Mouse (Mus musculus): ENCODE data around the gene Gm47995. TPM values are rescaled to one million over a fixed set of nuclear protein-coding genes. Genes with fewer than 3 reads are reported as not detected.
"Not testable (repeated sequence)": the region's sequence is repeated elsewhere in the genome, so short reads cannot be mapped to it uniquely, and the experiment has no call there.

Gene Gm47995
- total RNA-seq, 2 experiments from 2014 or later: 3.4 TPM; not detected in 1

- ATAC-seq (replicated peaks; ENCODE audit: low FRiP score, low TSS enrichment, poor library complexity, severe bottlenecking): peak; percentile 45
These were observed 18.1 kb upstream of the Gm47995 start for GRCm38 (mm10) chr1:151180167-151180566.

- ATAC-seq (replicated peaks; ENCODE audit: low FRiP score, low TSS enrichment, poor library complexity, severe bottlenecking): not testable (repeated sequence)
These were observed 16.0 kb upstream of the Gm47995 start, which contains the start of gene Gm47985 for GRCm38 (mm10) chr1:151182266-151182665. Gene Gm47985 (plus strand): TSS chr1:151182537.

- ATAC-seq (replicated peaks; ENCODE audit: low FRiP score, low TSS enrichment, poor library complexity, severe bottlenecking): not testable (repeated sequence)
These were observed 12.1 kb upstream of the Gm47995 start for GRCm38 (mm10) chr1:151186186-151186585.

GRCm38 (mm10) chr1:151186879-151187424 is 11.3 kb upstream of the Gm47995 start:
- ATAC-seq (replicated peaks; ENCODE audit: low FRiP score, low TSS enrichment, poor library complexity, severe bottlenecking): peak; percentile 78

- ATAC-seq (replicated peaks; ENCODE audit: low FRiP score, low TSS enrichment, poor library complexity, severe bottlenecking): no peak
These were observed 9.8 kb upstream of the Gm47995 start for GRCm38 (mm10) chr1:151188469-151188868.

GRCm38 (mm10) chr1:151192075-151192474 is 6.2 kb upstream of the Gm47995 start, which contains the start of gene Gm8947:
Gene Gm8947 (plus strand): TSS chr1:151192376.
- peak; percentile 77; the same call in 1 of the 2 replicates for ATAC-seq (replicated peaks; ENCODE audit: low FRiP score, low TSS enrichment, poor library complexity, severe bottlenecking)

GRCm38 (mm10) chr1:151192739-151193138 is 5.5 kb upstream of the Gm47995 start:
- not testable (repeated sequence) for ATAC-seq (replicated peaks; ENCODE audit: low FRiP score, low TSS enrichment, poor library complexity, severe bottlenecking)

- not testable (repeated sequence) for ATAC-seq (replicated peaks; ENCODE audit: low FRiP score, low TSS enrichment, poor library complexity, severe bottlenecking)
These were observed 2.3 kb upstream of the Gm47995 start for GRCm38 (mm10) chr1:151195986-151196385.

GRCm38 (mm10) chr1:151196690-151197089 is 1.6 kb upstream of the Gm47995 start:
- ATAC-seq (replicated peaks; ENCODE audit: low FRiP score, low TSS enrichment, poor library complexity, severe bottlenecking): peak; percentile 56

GRCm38 (mm10) chr1:151200620-151201019 is 2.4 kb downstream of the Gm47995 start:
- ATAC-seq (replicated peaks; ENCODE audit: low FRiP score, low TSS enrichment, poor library complexity, severe bottlenecking): not testable (repeated sequence)

- ATAC-seq (replicated peaks; ENCODE audit: low FRiP score, low TSS enrichment, poor library complexity, severe bottlenecking): peak; percentile 79
These were observed 4.5 kb downstream of the Gm47995 start for GRCm38 (mm10) chr1:151202771-151203170.

- ATAC-seq (replicated peaks; ENCODE audit: low FRiP score, low TSS enrichment, poor library complexity, severe bottlenecking): not testable (repeated sequence)
These were observed 5.6 kb downstream of the Gm47995 start, which contains the start of gene 3110040M04Rik for GRCm38 (mm10) chr1:151203818-151204217. Gene 3110040M04Rik (plus strand): TSS chr1:151204121.

- ATAC-seq (replicated peaks; ENCODE audit: low FRiP score, low TSS enrichment, poor library complexity, severe bottlenecking): peak; percentile 85
These were observed 10.2 kb downstream of the Gm47995 start for GRCm38 (mm10) chr1:151208493-151208892.

GRCm38 (mm10) chr1:151208944-151209343 is 10.7 kb downstream of the Gm47995 start:
- ATAC-seq (replicated peaks; ENCODE audit: low FRiP score, low TSS enrichment, poor library complexity, severe bottlenecking): not testable (repeated sequence)

- ATAC-seq (replicated peaks; ENCODE audit: low FRiP score, low TSS enrichment, poor library complexity, severe bottlenecking): 0 out of 2 replicates have a peak, but pooled peaks have one; percentile 48
These were observed 11.6 kb downstream of the Gm47995 start, which contains the start of gene Gm47996 for GRCm38 (mm10) chr1:151209824-151210355. Gene Gm47996 (plus strand): TSS chr1:151210131.

GRCm38 (mm10) chr1:151211666-151212065 is 13.4 kb downstream of the Gm47995 start:
- not testable (repeated sequence) for ATAC-seq (replicated peaks; ENCODE audit: low FRiP score, low TSS enrichment, poor library complexity, severe bottlenecking)

GRCm38 (mm10) chr1:151214862-151215261 is 16.6 kb downstream of the Gm47995 start:
- no peak for ATAC-seq (replicated peaks; ENCODE audit: low FRiP score, low TSS enrichment, poor library complexity, severe bottlenecking)

GRCm38 (mm10) chr1:151215985-151216384 is 17.7 kb downstream of the Gm47995 start:
- no peak; the same call in 1 of the 2 replicates for ATAC-seq (replicated peaks; ENCODE audit: low FRiP score, low TSS enrichment, poor library complexity, severe bottlenecking)

- ATAC-seq (replicated peaks; ENCODE audit: low FRiP score, low TSS enrichment, poor library complexity, severe bottlenecking): no peak
These were observed 18.2 kb downstream of the Gm47995 start for GRCm38 (mm10) chr1:151216417-151216816.

- ATAC-seq (replicated peaks; ENCODE audit: low FRiP score, low TSS enrichment, poor library complexity, severe bottlenecking): no peak
These were observed 20.8 kb downstream of the Gm47995 start for GRCm38 (mm10) chr1:151219045-151219444.

- ATAC-seq (replicated peaks; ENCODE audit: low FRiP score, low TSS enrichment, poor library complexity, severe bottlenecking): no peak
These were observed 21.9 kb downstream of the Gm47995 start for GRCm38 (mm10) chr1:151220098-151220497.

Data from megakaryocyte-erythroid progenitor cell, adult 5-6 weeks (primary cell).